Mouse (Mus musculus): ENCODE measurements around the gene Gm9999.

- TF ChIP-seq CTCF (IDR thresholded peaks at IDR 0.05; ENCODE audit: borderline replicate concordance, insufficient read depth, low read depth, low read length) (peak; percentile 45; the same call in 1 of the 2 replicates), POLR2A (IDR thresholded peaks at IDR 0.05; ENCODE audit: borderline replicate concordance, insufficient read depth, low read length) (no peak)
These were observed 24.4 kb downstream of the Gm9999 start for GRCm38 (mm10) chr7:47007818-47008167.
